Mouse (Mus musculus): ENCODE results near the gene Slc12a7.

DNA sequence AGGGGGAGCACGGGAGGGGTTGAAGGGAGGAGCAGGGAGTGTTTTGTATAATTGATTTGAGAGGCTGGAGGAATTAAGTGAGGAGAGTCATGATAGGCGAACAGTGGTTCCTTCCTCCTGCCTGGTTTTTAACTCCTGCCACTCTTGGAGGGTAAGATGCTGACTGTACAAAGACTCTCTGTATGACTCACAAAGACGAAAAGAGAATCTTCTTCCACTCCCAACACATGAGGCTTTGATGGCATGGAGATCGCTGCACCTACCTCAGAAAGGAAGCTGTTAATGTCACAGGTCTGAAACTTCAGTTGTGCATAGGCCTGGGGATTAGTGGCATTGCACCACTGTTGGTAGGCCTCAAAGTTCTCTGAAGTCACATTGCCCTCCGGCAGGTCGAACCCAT, 47.4 kb upstream of the Slc12a7 start:
- no peak for TF ChIP-seq POLR2A (IDR thresholded peaks at IDR 0.05; ENCODE audit: control insufficient read depth, extremely low read depth, insufficient read depth, low read length, poor library complexity)
- no peak for TF ChIP-seq CTCF (IDR thresholded peaks at IDR 0.05; ENCODE audit: borderline replicate concordance, control insufficient read depth, extremely low read depth, insufficient read depth, low read length, poor library complexity)

Measured in thymus, adult 2 months (tissue).